Mouse (Mus musculus): ENCODE measurements around the gene Myl6. TPM values are rescaled to one million over a fixed set of nuclear protein-coding genes. Genes with fewer than 3 reads are reported as not detected.

Gene Myl6
- 505 and 720 TPM in 2 replicates for polyA plus RNA-seq (2012; rRNA removed; ENCODE audit: low replicate concordance)

GRCm38 (mm10) chr10:128493695-128494666 lies at the start of gene Myl6:
TSS of gene Myl6 (minus strand) at chr10:128494145.

GRCm38 (mm10) chr10:128525671-128526308 lies 31.8 kb upstream of the Myl6 start, which contains the start of gene Esyt1:
TSS of gene Esyt1 (minus strand) at chr10:128525871.

GRCm38 (mm10) chr10:128498590-128498989 lies 4.6 kb upstream of the Myl6 start, which contains the start of gene Myl6b:
TSS of gene Myl6b (minus strand) at chr10:128498685.

GRCm38 (mm10) chr10:128458719-128459408 lies 35.1 kb downstream of the Myl6 start, which contains the start of gene Smarcc2:
TSS of gene Smarcc2 (plus strand) at chr10:128459248.

Other genes starting within 250 kb of the Myl6 start
- not detected in 2 replicates for gene Apon, start 240.0 kb downstream of the Myl6 start, polyA plus RNA-seq (2012; rRNA removed; ENCODE audit: low replicate concordance)
- gene Apof, start 225.5 kb downstream of the Myl6 start, polyA plus RNA-seq (2012; rRNA removed; ENCODE audit: low replicate concordance): 0.07 TPM in 1 of 2 replicates, not detected in the other
- gene Stat2, start 223.6 kb downstream of the Myl6 start, polyA plus RNA-seq (2012; rRNA removed; ENCODE audit: low replicate concordance): 14.9 and 17.8 TPM in 2 replicates
- 0.09 TPM in 1 of 2 replicates, not detected in the other for gene Il23a, start 195.4 kb downstream of the Myl6 start, polyA plus RNA-seq (2012; rRNA removed; ENCODE audit: low replicate concordance)
- 11.9 and 15.5 TPM in 2 replicates for gene Pan2, start 190.8 kb downstream of the Myl6 start, polyA plus RNA-seq (2012; rRNA removed; ENCODE audit: low replicate concordance)
- gene Cnpy2, start 171.7 kb downstream of the Myl6 start, polyA plus RNA-seq (2012; rRNA removed; ENCODE audit: low replicate concordance): 19.5 and 28.4 TPM in 2 replicates
- 297 and 431 TPM in 2 replicates for gene Cs, start 156.4 kb downstream of the Myl6 start, polyA plus RNA-seq (2012; rRNA removed; ENCODE audit: low replicate concordance)
- gene Coq10a, start 125.1 kb downstream of the Myl6 start, polyA plus RNA-seq (2012; rRNA removed; ENCODE audit: low replicate concordance): 16.2 and 26.7 TPM in 2 replicates
- 11.3 and 18.5 TPM in 2 replicates for gene Ankrd52, start 117.0 kb downstream of the Myl6 start, polyA plus RNA-seq (2012; rRNA removed; ENCODE audit: low replicate concordance)
- gene Slc39a5, start 92.9 kb downstream of the Myl6 start, polyA plus RNA-seq (2012; rRNA removed; ENCODE audit: low replicate concordance): 340 and 495 TPM in 2 replicates
- 23.4 and 29.3 TPM in 2 replicates for gene Nabp2, start 82.7 kb downstream of the Myl6 start, polyA plus RNA-seq (2012; rRNA removed; ENCODE audit: low replicate concordance)
- 10.0 and 17.7 TPM in 2 replicates for gene Rnf41, start 82.5 kb downstream of the Myl6 start, polyA plus RNA-seq (2012; rRNA removed; ENCODE audit: low replicate concordance)
- 59.9 and 73.0 TPM in 2 replicates for gene Smarcc2, start 34.9 kb downstream of the Myl6 start, polyA plus RNA-seq (2012; rRNA removed; ENCODE audit: low replicate concordance)
- gene Myl6b, start 4.5 kb upstream of the Myl6 start, polyA plus RNA-seq (2012; rRNA removed; ENCODE audit: low replicate concordance): 1.4 and 1.8 TPM in 2 replicates
- 22.7 and 25.3 TPM in 2 replicates for gene Esyt1, start 31.7 kb upstream of the Myl6 start, polyA plus RNA-seq (2012; rRNA removed; ENCODE audit: low replicate concordance)
- gene Zc3h10, start 53.6 kb upstream of the Myl6 start, polyA plus RNA-seq (2012; rRNA removed; ENCODE audit: low replicate concordance): 12.1 and 13.9 TPM in 2 replicates
- gene Rpl41, start 55.2 kb upstream of the Myl6 start, polyA plus RNA-seq (2012; rRNA removed; ENCODE audit: low replicate concordance): 1,592 and 1,915 TPM in 2 replicates
- gene Pa2g4, start 71.8 kb upstream of the Myl6 start, polyA plus RNA-seq (2012; rRNA removed; ENCODE audit: low replicate concordance): 4.9 and 9.0 TPM in 2 replicates
- 45.3 and 63.8 TPM in 2 replicates for gene Erbb3, start 95.5 kb upstream of the Myl6 start, polyA plus RNA-seq (2012; rRNA removed; ENCODE audit: low replicate concordance)
- gene Rps26, start 132.6 kb upstream of the Myl6 start, polyA plus RNA-seq (2012; rRNA removed; ENCODE audit: low replicate concordance): 885 and 900 TPM in 2 replicates
- gene Ikzf4, start 151.8 kb upstream of the Myl6 start, polyA plus RNA-seq (2012; rRNA removed; ENCODE audit: low replicate concordance): 0.74 and 1.6 TPM in 2 replicates
- gene Suox, start 179.9 kb upstream of the Myl6 start, polyA plus RNA-seq (2012; rRNA removed; ENCODE audit: low replicate concordance): 3.8 and 12.6 TPM in 2 replicates
- gene Rab5b, start 202.1 kb upstream of the Myl6 start, polyA plus RNA-seq (2012; rRNA removed; ENCODE audit: low replicate concordance): 21.5 and 28.1 TPM in 2 replicates
- gene Pmel, start 210.1 kb upstream of the Myl6 start, polyA plus RNA-seq (2012; rRNA removed; ENCODE audit: low replicate concordance): 1.1 and 2.5 TPM in 2 replicates
- 4.6 and 8.6 TPM in 2 replicates for gene Cdk2, start 210.9 kb upstream of the Myl6 start, polyA plus RNA-seq (2012; rRNA removed; ENCODE audit: low replicate concordance)

Measured in duodenum, adult 2 months (tissue).